Mouse (Mus musculus) liver (tissue): ENCODE measurements around the gene Tmem18.

ENCODE experiments used
- DNase-seq: peaks from one replicate; pipeline ENCODE4 v3.0.0-alpha.2; 2020; ENCODE audit warnings: mixed read lengths

The Tmem18 gene

DNA sequence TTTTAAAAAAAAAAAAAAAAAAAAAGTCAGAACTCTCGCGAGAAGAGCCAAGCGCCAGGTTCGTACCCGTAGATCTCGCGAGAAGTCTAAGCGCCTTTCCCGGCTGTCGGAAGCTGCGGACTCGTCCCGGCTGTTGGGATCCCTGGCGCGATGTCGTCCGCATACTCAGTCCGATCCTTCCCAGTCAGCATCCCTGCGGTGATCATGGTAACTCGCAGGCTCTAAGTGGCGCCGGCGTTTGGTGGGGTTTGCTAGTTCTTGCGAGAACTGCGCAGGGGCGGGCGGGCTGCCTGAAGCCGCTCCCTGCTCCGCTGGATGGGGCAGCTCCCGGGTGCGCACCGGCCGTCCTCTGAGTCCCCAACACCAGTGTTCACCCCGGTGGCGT, at the start of gene Tmem18:
TSS of gene Tmem18 (plus strand) at position 71 of the 385 bp plus-strand sequence.
- peak; percentile 85 for DNase-seq

DNA sequence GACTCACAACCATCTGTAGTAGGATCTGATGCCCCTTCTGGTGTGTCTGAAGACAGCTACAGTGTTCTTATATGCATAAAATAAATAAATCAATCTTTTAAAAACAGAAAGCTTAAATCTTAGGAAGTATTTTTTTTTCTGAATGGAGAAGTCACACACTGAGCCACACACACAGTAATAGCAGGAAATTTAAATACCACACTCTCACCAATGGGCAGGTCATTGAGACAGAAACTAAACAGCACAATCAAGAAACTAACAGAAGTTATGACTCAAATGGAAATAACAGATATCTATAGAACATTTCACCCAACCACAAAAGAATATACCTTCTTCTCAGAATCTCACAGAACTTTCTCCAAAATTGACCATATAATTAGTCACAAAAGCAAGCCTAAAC, 26.9 kb upstream of the Tmem18 start:
- DNase-seq, result no peak

GRCm38 (mm10) chr12:30561411-30561810, 22.8 kb upstream of the Tmem18 start:
- no peak for DNase-seq

- DNase-seq, result no peak
Measured at GRCm38 (mm10) chr12:30572075-30572474, 12.2 kb upstream of the Tmem18 start.

- no peak for DNase-seq
Measured at GRCm38 (mm10) chr12:30575952-30576351, 8.3 kb upstream of the Tmem18 start.

DNA sequence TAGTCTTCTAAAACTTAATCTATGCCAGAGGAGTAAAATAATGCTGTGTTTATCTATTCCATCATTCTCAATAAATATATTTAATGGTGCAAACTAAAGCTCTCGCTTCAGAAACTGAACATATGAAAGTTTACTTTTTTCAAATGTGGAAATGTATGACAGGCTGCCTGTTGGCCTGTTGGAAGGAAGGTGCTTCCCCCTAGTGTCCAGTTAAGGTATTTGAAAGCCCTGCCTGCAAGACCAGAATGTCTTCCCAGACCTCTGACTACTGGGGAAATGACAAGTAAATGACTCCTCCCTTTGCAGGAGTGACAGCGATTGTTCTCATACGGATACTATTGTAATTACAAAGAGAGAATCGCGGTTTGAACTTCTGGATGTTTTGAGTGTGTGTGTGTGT, 6.2 kb upstream of the Tmem18 start:
- peak; percentile 51 for DNase-seq

DNA sequence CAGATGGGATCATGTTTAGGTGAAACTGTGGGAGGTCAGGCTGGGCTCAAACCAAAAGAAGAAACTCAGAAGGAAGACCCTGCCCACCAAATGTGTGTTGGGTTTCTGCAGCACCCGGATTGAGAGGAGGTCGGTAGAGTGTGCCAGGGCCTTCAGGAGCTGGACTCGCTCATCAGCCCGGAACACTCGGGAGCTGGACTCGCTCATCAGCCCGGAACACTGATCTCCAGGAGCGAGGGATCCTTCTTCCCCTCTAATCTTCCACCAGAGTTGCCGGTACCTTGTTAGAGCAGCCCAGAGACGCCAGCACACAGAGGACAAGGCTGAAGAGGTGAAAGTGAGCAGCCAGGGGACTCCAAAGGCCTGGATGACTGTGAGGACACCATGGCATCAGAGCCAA, 2.9 kb upstream of the Tmem18 start:
- DNase-seq, result no peak

DNA sequence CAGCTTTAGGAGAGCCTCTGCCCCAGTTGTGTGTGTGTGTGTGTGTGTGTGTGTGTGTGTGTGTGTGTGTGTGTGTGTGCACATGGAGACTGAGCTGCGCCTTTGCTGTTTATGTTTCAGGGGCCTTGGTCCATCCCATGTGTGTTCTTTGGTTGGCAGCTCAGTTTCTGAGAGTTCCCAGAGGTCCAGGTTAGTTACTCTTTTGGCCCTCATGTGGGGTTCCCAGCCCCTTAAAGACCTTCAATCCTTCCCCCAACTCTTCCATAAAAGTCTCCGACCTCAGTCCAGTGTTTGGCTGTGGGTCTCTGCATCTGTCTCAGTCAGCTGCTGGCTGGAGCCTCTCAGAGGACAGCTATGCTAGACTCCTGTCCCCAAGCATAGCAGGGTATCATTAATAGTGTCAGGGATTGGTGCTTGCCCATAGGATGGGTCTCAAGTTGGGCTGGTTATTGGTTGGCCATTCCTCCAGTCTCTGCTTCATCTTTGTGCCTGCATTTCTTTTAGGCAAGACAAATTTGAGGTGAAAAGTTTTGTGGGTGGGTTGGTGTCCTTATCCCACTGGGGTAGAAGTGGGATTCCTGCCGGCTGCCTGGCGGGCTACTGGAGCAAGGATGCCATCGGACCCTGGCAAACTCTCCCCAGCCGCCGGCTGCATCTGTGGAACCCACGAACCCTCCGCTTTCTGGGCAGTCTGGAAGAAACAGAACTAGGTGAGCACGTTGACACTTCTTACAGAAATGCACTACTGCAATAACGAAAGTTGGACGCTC, 455 bp upstream of the Tmem18 start:
- no peak for DNase-seq

GRCm38 (mm10) chr12:30584863-30585262, 637 bp downstream of the Tmem18 start:
- DNase-seq, result no peak

DNA sequence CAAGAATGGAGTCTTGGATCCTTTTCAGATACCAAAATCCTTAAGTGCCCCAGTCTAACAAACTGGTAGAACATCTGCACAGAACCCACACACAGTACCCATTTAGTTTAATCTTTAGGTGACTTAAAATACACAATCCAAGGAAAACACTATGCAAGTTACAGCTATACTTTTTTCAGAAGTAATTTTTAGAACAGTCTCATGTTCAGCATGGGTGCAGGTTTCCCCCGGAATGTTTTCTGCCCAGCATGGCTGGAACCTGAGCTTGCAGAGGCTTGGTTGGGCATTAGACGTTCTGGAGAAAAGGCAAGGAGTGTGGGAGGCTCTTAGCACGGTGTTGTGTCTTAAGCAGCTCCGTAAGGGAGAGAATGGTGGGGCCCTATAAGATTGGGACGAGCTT, 7.6 kb downstream of the Tmem18 start:
- DNase-seq, result no peak

DNA sequence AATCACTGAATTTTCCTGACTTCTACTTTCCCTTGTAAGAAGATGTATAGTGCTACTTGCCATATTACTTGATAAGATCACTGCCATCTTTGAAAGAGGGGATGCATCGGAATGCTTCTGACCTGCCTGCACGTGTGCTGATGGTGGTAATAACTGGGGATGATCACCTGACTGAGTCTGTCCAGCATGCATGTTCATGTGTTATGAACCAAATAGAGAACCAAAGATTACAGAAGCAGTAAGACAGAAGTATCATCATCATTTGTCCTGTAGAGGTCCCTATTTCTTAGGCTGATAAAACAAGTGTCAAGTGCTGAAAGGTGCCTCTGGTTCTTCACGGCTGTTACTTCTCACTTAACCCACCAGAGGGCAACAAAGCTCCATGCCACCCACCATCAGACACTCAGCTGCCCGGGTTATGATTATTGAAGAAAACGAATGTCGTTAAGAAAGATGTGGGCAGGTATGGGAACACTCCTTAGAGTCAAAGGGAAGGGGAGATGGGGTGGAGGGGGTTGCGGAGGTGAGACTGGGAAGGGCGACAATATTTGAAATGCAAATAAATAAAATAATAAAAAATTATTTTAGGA, 12.7 kb downstream of the Tmem18 start:
- peak; percentile 30 for DNase-seq

DNA sequence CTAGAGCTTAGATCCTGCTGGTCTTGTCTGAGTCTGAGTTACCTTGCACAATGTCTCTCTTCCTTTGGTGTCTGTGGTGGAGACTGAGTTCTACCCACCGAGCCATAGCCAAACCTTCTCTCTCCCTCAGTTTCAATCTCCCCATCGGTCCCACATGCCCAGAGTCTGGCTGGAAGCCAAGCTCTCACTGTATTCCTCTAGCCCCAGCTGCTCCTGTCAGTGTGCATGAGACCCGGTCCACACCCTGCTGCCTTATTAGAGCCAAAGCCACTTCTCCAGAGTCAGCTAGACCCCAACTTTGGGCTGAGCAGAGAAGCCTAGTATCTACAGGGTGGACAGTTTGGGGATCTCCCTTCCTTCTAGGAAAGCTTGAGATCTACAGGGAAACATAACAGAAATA, 14.7 kb downstream of the Tmem18 start:
- DNase-seq, result no peak

DNA sequence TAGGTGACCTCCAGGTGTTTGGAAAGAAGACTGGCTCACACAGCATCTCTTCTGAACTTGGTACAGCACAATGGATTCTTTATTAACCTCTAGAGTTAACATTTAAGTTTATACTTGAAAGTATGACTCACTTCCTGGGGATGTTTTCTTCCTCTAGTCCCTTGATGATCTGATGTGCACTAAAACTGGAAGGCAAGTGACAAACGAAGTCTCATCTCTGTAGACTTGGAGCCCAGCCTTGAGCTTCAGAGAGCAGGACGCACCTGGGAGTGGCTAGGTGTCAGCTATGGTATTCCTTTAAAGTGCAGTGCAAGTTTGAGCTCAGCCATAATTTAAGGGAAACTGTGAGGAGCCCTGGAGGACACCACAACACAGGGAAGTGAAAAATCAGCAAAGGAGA, 15.2 kb downstream of the Tmem18 start:
- no peak for DNase-seq

- no peak for DNase-seq
Measured at GRCm38 (mm10) chr12:30599997-30600396, 15.8 kb downstream of the Tmem18 start.

GRCm38 (mm10) chr12:30604012-30604411, 19.8 kb downstream of the Tmem18 start:
- no peak for DNase-seq

DNA sequence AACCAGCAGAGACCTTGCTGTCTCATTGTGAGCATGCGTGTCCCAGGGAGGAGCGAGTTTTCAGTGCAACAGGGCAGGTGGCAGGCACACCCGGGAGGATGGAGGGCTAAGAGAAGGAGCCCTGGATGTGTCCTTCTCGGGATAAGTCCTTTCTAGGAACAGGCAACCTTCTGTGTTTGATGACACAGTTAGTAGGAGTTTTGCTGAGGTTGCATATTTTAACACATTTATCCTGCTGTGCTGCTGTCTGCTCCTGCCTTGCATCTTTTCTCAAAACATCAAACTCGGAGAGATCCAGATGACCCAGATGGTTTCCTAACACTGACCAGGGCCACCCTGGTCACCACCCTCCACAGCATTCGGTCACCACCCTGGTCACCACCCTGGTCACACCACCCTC, 20.6 kb downstream of the Tmem18 start:
- DNase-seq, result no peak

DNA sequence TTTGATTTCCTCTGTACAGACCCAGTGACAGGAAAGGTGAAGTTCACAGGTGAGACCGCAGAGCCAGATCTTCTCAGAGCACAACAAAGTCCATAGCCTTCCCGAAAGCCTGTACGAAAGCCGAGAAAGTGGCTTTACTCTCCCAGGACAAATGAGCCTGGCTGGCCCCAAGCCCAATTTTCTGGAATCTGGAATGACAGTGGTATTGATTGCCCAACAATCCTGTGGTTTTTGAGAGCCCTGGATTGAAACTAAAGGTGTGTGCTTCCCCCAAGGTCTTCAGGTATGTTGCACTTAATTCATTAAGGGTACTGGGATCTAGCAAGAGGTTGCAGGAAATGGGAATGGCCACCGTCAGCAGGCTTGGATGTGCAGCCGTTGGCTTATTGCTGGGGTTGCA, 21.7 kb downstream of the Tmem18 start:
- no peak for DNase-seq

DNA sequence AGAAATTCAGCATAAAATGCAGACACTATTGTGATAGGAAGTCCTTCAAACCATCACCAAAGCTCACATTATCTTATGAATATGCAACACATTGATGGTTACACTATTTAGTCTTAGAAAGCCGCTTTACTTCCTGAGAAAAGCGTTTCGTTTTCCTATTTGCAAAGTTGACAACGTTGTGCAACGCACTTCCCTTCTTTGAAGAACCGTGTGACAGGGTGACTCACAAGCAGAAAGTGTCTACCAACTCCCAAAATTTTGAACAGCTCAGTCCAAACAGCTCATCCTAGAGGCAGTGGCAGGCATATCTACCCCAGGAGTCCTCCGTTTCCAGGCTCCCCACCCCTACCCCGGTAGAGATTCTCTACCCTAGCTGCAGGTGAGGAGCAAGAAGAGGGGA, 22.5 kb downstream of the Tmem18 start:
- no peak for DNase-seq

- no peak for DNase-seq
Measured at GRCm38 (mm10) chr12:30618425-30618824, 34.2 kb downstream of the Tmem18 start.

- no peak for DNase-seq
Measured at GRCm38 (mm10) chr12:30628466-30628865, 44.2 kb downstream of the Tmem18 start.

DNA sequence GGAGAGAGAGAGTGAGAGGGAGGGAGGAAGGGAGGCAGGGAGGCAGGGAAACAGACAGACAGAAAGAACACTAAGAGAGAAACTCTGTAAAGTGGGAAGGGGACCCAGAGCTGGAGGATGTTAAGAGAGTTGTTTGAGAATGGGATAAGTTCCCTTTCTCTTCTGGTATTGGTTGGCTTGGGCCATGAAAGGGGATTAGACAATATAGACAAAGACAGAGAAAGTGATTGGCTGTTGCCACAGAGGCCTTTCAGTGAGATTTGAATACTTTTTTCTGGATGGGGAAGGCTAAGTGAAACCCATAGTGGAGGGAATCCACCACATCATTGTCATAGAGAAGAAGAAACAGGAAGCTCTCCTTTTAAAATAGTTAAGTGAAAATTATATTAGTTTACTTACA, 50.3 kb downstream of the Tmem18 start:
- DNase-seq, result no peak
